Mouse (Mus musculus) forebrain, embryonic 10.5 days (tissue): ENCODE data around the gene Ftl1-ps1. TPM values are rescaled to one million over a fixed set of nuclear protein-coding genes. Genes with fewer than 3 reads are reported as not detected.
A peak's percentile ranks its signal among the peaks of the same experiment; 100 is the strongest.

Source experiments
- DNase-seq: peaks from one replicate; pipeline ENCODE4 v3.0.0-alpha.2; 2017; ENCODE audit warnings: low spot score; ENCODE audit errors: extremely low spot score
- H3K27ac ChIP-seq: fragments of 300-500 bp; sonication (generic); 2 replicates; pipeline ENCODE4 v1.5.1; 2016; ENCODE audit warnings: mild to moderate bottlenecking
- H3K27me3 ChIP-seq: fragments of 300-500 bp; sonication (generic); 2 replicates; pipeline ENCODE4 v1.6.1; 2016; ENCODE audit warnings: mild to moderate bottlenecking; ENCODE audit not compliant: poor library complexity, severe bottlenecking
- H3K36me3 ChIP-seq: fragments of 300-500 bp; sonication (generic); replicated peaks from 2 replicates; pipeline ENCODE4 v1.6.1; 2016; ENCODE audit warnings: mild to moderate bottlenecking, moderate library complexity
- H3K4me1 ChIP-seq: fragments of 300-500 bp; sonication (generic); 2 replicates; pipeline ENCODE4 v1.6.1; 2016
- H3K4me3 ChIP-seq: fragments of 300-500 bp; sonication (generic); 2 replicates; pipeline ENCODE4 v1.5.1; 2016; ENCODE audit warnings: mild to moderate bottlenecking, moderate library complexity
- H3K9me3 ChIP-seq: fragments of 300-500 bp; sonication (generic); 2 replicates; pipeline ENCODE4 v1.6.1; 2016; ENCODE audit warnings: mild to moderate bottlenecking, moderate library complexity
- WGBS: fragments of 180-500 bp; shearing (Covaris S2); methylation state at CpG from one replicate; pipeline ENCODE4 v1.1.7; 2016; 5-methylcytosine and 5-hydroxymethylcytosine counted together
- polyA plus RNA-seq: library from polyadenylated mRNA; unstranded; fragments of >200 nt; fragmentation: Nextera tagmentation; extraction: Ambion mirVana; gene quantifications from 2 replicates; pipeline ENCODE4 v1.2.1, GENCODE M21; 2016

Gene Ftl1-ps1
- polyA plus RNA-seq, result 77.3 and 88.6 TPM in 2 replicates

GRCm38 (mm10) chr13:74399298-74399839 lies at the start of gene Ftl1-ps1:
Ftl1-ps1 (plus strand) TSS chr13:74399694.
- Histone ChIP-seq H3K27me3 (no peaks in the 10 kb centered on the region), H3K4me1 (peaks cover 9% of the 10 kb centered on the region), H3K4me3 (peak within 1 kb of the TSS; percentile 11; the same call in 1 of the 2 replicates), H3K27ac (no peak within 1 kb of the TSS), H3K9me3 (no peaks in the 10 kb centered on the region), H3K36me3 (no peaks in the 10 kb centered on the region)
- peak; percentile 17 for DNase-seq
- 12% methylated on average over 11 of the region's 11 CpGs for WGBS

- WGBS, result under 1% methylated on average over 15 of the region's 15 CpGs
- Histone ChIP-seq H3K27ac (peak overlapping the region; percentile 97), H3K36me3 (peaks cover 29% of the 10 kb centered on the region), H3K4me3 (peak overlapping the region; percentile 83), H3K4me1 (peaks cover 25% of the 10 kb centered on the region), H3K9me3 (no peaks in the 10 kb centered on the region), H3K27me3 (no peaks in the 10 kb centered on the region)
- no peak for DNase-seq
These were observed 49.0 kb upstream of the Ftl1-ps1 start for GRCm38 (mm10) chr13:74350435-74350906.

GRCm38 (mm10) chr13:74356491-74356890 lies 43.0 kb upstream of the Ftl1-ps1 start:
- Histone ChIP-seq H3K9me3 (no peaks in the 10 kb centered on the region), H3K27ac (no peak overlapping the region), H3K27me3 (no peaks in the 10 kb centered on the region), H3K4me3 (no peak overlapping the region), H3K4me1 (no peaks in the 10 kb centered on the region), H3K36me3 (peaks cover 90% of the 10 kb centered on the region)
- DNase-seq, result no peak
- WGBS, result 94% methylated on average over 13 of the region's 13 CpGs

GRCm38 (mm10) chr13:74362218-74362617 lies 37.3 kb upstream of the Ftl1-ps1 start:
- no peak overlapping the region for H3K27ac ChIP-seq
- no peak for DNase-seq
- peaks cover 56% of the 10 kb centered on the region for H3K36me3 ChIP-seq
- WGBS, result 77% methylated on average over 2 of the region's 2 CpGs
- no peaks in the 10 kb centered on the region for H3K27me3 ChIP-seq
- H3K4me3 ChIP-seq, result no peak overlapping the region
- H3K9me3 ChIP-seq, result no peaks in the 10 kb centered on the region
- no peaks in the 10 kb centered on the region for H3K4me1 ChIP-seq

GRCm38 (mm10) chr13:74363176-74363858 lies 36.2 kb upstream of the Ftl1-ps1 start:
- no peaks in the 10 kb centered on the region for H3K9me3 ChIP-seq
- peaks cover 45% of the 10 kb centered on the region for H3K36me3 ChIP-seq
- H3K4me1 ChIP-seq, result no peaks in the 10 kb centered on the region
- WGBS, result 90% methylated on average over 13 of the region's 13 CpGs
- no peak overlapping the region for H3K27ac ChIP-seq
- no peak for DNase-seq
- no peaks in the 10 kb centered on the region for H3K27me3 ChIP-seq
- no peak overlapping the region for H3K4me3 ChIP-seq

GRCm38 (mm10) chr13:74363859-74364235 lies 35.6 kb upstream of the Ftl1-ps1 start, which contains the start of gene Lrrc14b:
Lrrc14b (minus strand) TSS chr13:74364005.
- DNase-seq, result no peak
- Histone ChIP-seq H3K4me1 (no peaks in the 10 kb centered on the region), H3K36me3 (peaks cover 40% of the 10 kb centered on the region), H3K27me3 (no peaks in the 10 kb centered on the region), H3K27ac (no peak within 1 kb of the TSS), H3K4me3 (no peak within 1 kb of the TSS), H3K9me3 (no peaks in the 10 kb centered on the region)
- 89% methylated on average over 8 of the region's 8 CpGs for WGBS

- no peak overlapping the region for H3K27ac ChIP-seq
- H3K9me3 ChIP-seq, result no peaks in the 10 kb centered on the region
- peaks cover 14% of the 10 kb centered on the region for H3K4me1 ChIP-seq
- H3K27me3 ChIP-seq, result no peaks in the 10 kb centered on the region
- 77% methylated on average over 10 of the region's 10 CpGs for WGBS
- H3K4me3 ChIP-seq, result no peak overlapping the region
- H3K36me3 ChIP-seq, result no peaks in the 10 kb centered on the region
- no peak for DNase-seq
These were observed 17.8 kb upstream of the Ftl1-ps1 start for GRCm38 (mm10) chr13:74381533-74382276.

- no peak overlapping the region for H3K4me3 ChIP-seq
- H3K4me1 ChIP-seq, result peaks cover 14% of the 10 kb centered on the region
- no peak overlapping the region for H3K27ac ChIP-seq
- H3K9me3 ChIP-seq, result no peaks in the 10 kb centered on the region
- WGBS, result 69% methylated on average over 3 of the region's 3 CpGs
- DNase-seq, result no peak
- no peaks in the 10 kb centered on the region for H3K36me3 ChIP-seq
- H3K27me3 ChIP-seq, result no peaks in the 10 kb centered on the region
These were observed 17.2 kb upstream of the Ftl1-ps1 start for GRCm38 (mm10) chr13:74382289-74382688.

GRCm38 (mm10) chr13:74389730-74390129 lies 9.8 kb upstream of the Ftl1-ps1 start:
- no peaks in the 10 kb centered on the region for H3K9me3 ChIP-seq
- H3K27me3 ChIP-seq, result no peaks in the 10 kb centered on the region
- 73% methylated on average over 6 of the region's 6 CpGs for WGBS
- peaks cover 6% of the 10 kb centered on the region for H3K4me1 ChIP-seq
- peak overlapping the region; percentile 67 for H3K4me3 ChIP-seq
- H3K27ac ChIP-seq, result no peak overlapping the region
- no peaks in the 10 kb centered on the region for H3K36me3 ChIP-seq
- DNase-seq, result no peak

- Histone ChIP-seq H3K9me3 (no peaks in the 10 kb centered on the region), H3K27ac (peak within 1 kb of the TSS; percentile 81)
- 3% methylated on average over 14 of the region's 14 CpGs for WGBS
These were observed 9.0 kb upstream of the Ftl1-ps1 start, which contains the start of gene Zfp72 for GRCm38 (mm10) chr13:74390371-74390990. Zfp72 (minus strand) TSS chr13:74390836.

GRCm38 (mm10) chr13:74391156-74391555 lies 8.3 kb upstream of the Ftl1-ps1 start:
- Histone ChIP-seq H3K27me3 (no peaks in the 10 kb centered on the region), H3K4me3 (no peak overlapping the region), H3K9me3 (no peaks in the 10 kb centered on the region), H3K36me3 (no peaks in the 10 kb centered on the region), H3K27ac (no peak overlapping the region), H3K4me1 (peaks cover 6% of the 10 kb centered on the region)
- 80% methylated on average over 2 of the region's 2 CpGs for WGBS
- no peak for DNase-seq

More at GRCm38 (mm10) chr13:74390371-74390990, 9.0 kb upstream of the Ftl1-ps1 start, which contains the start of gene Zfp72:
- peak; percentile 61 for DNase-seq
- Histone ChIP-seq H3K4me3 (peak within 1 kb of the TSS; percentile 67), H3K4me1 (peaks cover 6% of the 10 kb centered on the region), H3K36me3 (no peaks in the 10 kb centered on the region), H3K27me3 (no peaks in the 10 kb centered on the region)

GRCm38 (mm10) chr13:74439895-74440294 lies 40.4 kb downstream of the Ftl1-ps1 start:
- Histone ChIP-seq H3K9me3 (peaks cover 70% of the 10 kb centered on the region), H3K4me3 (no peak overlapping the region), H3K27me3 (no peaks in the 10 kb centered on the region), H3K27ac (no peak overlapping the region), H3K4me1 (no peaks in the 10 kb centered on the region), H3K36me3 (peaks cover 22% of the 10 kb centered on the region)
- 27% methylated on average over 19 of the region's 19 CpGs for WGBS
- no peak for DNase-seq
